Comparison of ENCODE assay signal across 9 mouse cellular contexts in the genomic region with DNA sequence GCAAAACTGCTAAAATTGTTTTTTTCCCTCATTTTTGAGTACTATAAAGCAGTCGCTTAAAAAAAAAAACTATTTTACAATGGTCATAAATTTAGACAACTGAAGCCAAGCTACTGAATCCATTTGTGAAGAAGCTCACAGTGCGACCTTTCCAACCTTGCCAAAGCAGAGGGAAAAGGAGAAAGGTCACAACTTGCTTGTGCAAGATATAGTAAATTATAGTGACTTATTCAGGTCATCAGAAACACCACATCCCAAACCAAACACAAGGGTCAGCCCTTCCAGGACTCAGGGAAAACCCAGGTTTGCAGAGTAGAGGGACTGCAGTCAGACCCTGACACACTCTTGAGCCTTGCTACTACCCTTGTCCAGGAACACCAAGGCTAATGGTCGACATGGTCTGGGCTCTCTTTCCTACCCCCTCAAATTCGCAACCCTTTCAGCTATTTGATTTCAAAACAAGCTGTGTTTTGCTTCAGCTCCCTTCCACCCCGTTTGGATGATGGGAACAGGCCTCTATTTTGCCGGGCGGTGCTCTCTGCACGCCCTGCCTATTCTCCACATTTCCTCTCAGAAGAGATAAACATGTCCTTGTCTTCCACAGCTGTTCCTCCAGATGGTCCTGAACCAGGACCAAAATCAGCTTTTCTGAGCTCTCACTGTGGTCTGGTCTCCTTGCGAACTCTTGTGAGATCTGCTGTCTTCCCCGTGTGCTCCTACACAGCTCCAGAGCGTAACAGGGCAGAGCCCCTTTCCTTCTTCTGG.
DNase-seq lines count a peak whose midpoint lies in the region; ATAC-seq and TF ChIP-seq lines count a peak whose summit lies in the region.
"Had no signal": no experiment of that assay in that cellular context is flagged by ENCODE, and none has a peak within 500 bp of the region (broad histone marks: within the 10 kb centered on the region; RNA-seq: fewer than 3 reads in every experiment).

No protein-coding gene starts in this region.

- TF ChIP-seq CTCF in hindbrain, postnatal 0 days (IDR thresholded peaks at IDR 0.05; ENCODE audit: low read depth) = no peak
- no peak for TF ChIP-seq CTCF in layer of hippocampus, adult 2 months (conservative IDR thresholded peaks at IDR 0.05)

- DNase-seq in hindbrain, postnatal 0 days (ENCODE audit: low spot score) = peak; percentile 49
- DNase-seq in heart, postnatal 10 days = peak; percentile 68 to 73
- DNase-seq in layer of hippocampus, adult 2 months (ENCODE audit: low spot score in 2 of 2) = peak; percentile 55 to 58
- peak; percentile 37 for DNase-seq in neural tube, embryonic 11.5 days (ENCODE audit: low spot score)
- DNase-seq in midbrain, embryonic 10.5 days (ENCODE audit: low spot score) = no peak

- H3K27ac ChIP-seq in hindbrain, postnatal 0 days = 0 out of 2 replicates have a peak overlapping the region, but pooled peaks have one; percentile 5
- no peak overlapping the region for H3K27ac ChIP-seq in hindbrain, embryonic 12.5 days
- H3K27ac ChIP-seq in layer of hippocampus, adult 2 months = peak overlapping the region; percentile 46; the same call in 1 of the 2 replicates
- H3K27ac ChIP-seq in neural tube, embryonic 11.5 days (ENCODE audit: low read depth, low read length) = no peak overlapping the region
- no peak overlapping the region for H3K27ac ChIP-seq in midbrain, embryonic 13.5 days
- no peak overlapping the region for H3K27ac ChIP-seq in midbrain, embryonic 10.5 days (replicated peaks)
- no peak overlapping the region for H3K27ac ChIP-seq in forebrain, embryonic 12.5 days
- H3K27ac ChIP-seq: embryonic facial prominence, embryonic 12.5 days had no signal

- intact Hi-C loops in heart, postnatal 10 days (cut with DNase I) = no loop called here

- no peak overlapping the region for H3K9ac ChIP-seq in hindbrain, postnatal 0 days (replicated peaks; ENCODE audit: low read length)
- no peak overlapping the region for H3K9ac ChIP-seq in hindbrain, embryonic 12.5 days
- no peak overlapping the region for H3K9ac ChIP-seq in neural tube, embryonic 11.5 days (ENCODE audit: low read length)
- no peak overlapping the region for H3K9ac ChIP-seq in midbrain, embryonic 13.5 days (replicated peaks)
- no peak overlapping the region for H3K9ac ChIP-seq in forebrain, embryonic 12.5 days
- H3K9ac ChIP-seq: embryonic facial prominence, embryonic 12.5 days had no signal

- no peaks in the 10 kb centered on the region for H3K27me3 ChIP-seq in hindbrain, postnatal 0 days (ENCODE audit: insufficient read depth, low read length)
- no peaks in the 10 kb centered on the region for H3K27me3 ChIP-seq in hindbrain, embryonic 12.5 days
- no peaks in the 10 kb centered on the region for H3K27me3 ChIP-seq in neural tube, embryonic 11.5 days (ENCODE audit: control insufficient read depth, insufficient read depth, low read length)
- no peaks in the 10 kb centered on the region for H3K27me3 ChIP-seq in midbrain, embryonic 13.5 days
- H3K27me3 ChIP-seq in midbrain, embryonic 10.5 days (ENCODE audit: low read depth, poor library complexity, severe bottlenecking) = no peaks in the 10 kb centered on the region
- H3K27me3 ChIP-seq in forebrain, embryonic 12.5 days = no peaks in the 10 kb centered on the region
- H3K27me3 ChIP-seq: embryonic facial prominence, embryonic 12.5 days had no signal

- no peak overlapping the region for H3K4me2 ChIP-seq in hindbrain, postnatal 0 days (ENCODE audit: low read depth, low read length)
- no peak overlapping the region for H3K4me2 ChIP-seq in hindbrain, embryonic 12.5 days (replicated peaks)
- H3K4me2 ChIP-seq in neural tube, embryonic 11.5 days (ENCODE audit: low read depth) = no peak overlapping the region
- no peak overlapping the region for H3K4me2 ChIP-seq in midbrain, embryonic 13.5 days (replicated peaks)
- no peak overlapping the region for H3K4me2 ChIP-seq in forebrain, embryonic 12.5 days
- H3K4me2 ChIP-seq: embryonic facial prominence, embryonic 12.5 days had no signal

- WGBS in hindbrain, postnatal 0 days = 66% methylated on average over 11 of the region's 11 CpGs
- 74% methylated on average over 11 of the region's 11 CpGs for WGBS in hindbrain, embryonic 12.5 days
- 59% methylated on average over 11 of the region's 11 CpGs for WGBS in neural tube, embryonic 11.5 days
- WGBS in midbrain, embryonic 13.5 days = 87% methylated on average over 11 of the region's 11 CpGs
- WGBS in midbrain, embryonic 10.5 days = 82% methylated on average over 11 of the region's 11 CpGs
- WGBS in forebrain, embryonic 12.5 days = 84% methylated on average over 11 of the region's 11 CpGs

- no peaks in the 10 kb centered on the region for H3K9me3 ChIP-seq in hindbrain, postnatal 0 days (ENCODE audit: low read length)
- no peaks in the 10 kb centered on the region for H3K9me3 ChIP-seq in hindbrain, embryonic 12.5 days (replicated peaks)
- no peaks in the 10 kb centered on the region for H3K9me3 ChIP-seq in neural tube, embryonic 11.5 days (ENCODE audit: control insufficient read depth, low read length)
- no peaks in the 10 kb centered on the region for H3K9me3 ChIP-seq in midbrain, embryonic 13.5 days
- no peaks in the 10 kb centered on the region for H3K9me3 ChIP-seq in midbrain, embryonic 10.5 days (replicated peaks)
- H3K9me3 ChIP-seq in forebrain, embryonic 12.5 days = no peaks in the 10 kb centered on the region
- H3K9me3 ChIP-seq: embryonic facial prominence, embryonic 12.5 days had no signal

- peak; percentile 45; the same call in 1 of the 2 replicates for ATAC-seq in hindbrain, postnatal 0 days
- no peak for ATAC-seq in hindbrain, embryonic 12.5 days (ENCODE audit: low FRiP score)
- no peak for ATAC-seq in neural tube, embryonic 11.5 days (ENCODE audit: insufficient read depth, low FRiP score, low TSS enrichment)
- ATAC-seq in midbrain, embryonic 13.5 days = no peak
- ATAC-seq in forebrain, embryonic 12.5 days (ENCODE audit: low FRiP score) = no peak

- H3K4me1 ChIP-seq in hindbrain, postnatal 0 days (ENCODE audit: insufficient read depth, low read length) = 0 out of 2 replicates have a peak, but pooled peaks cover 5% of the 10 kb centered on the region
- H3K4me1 ChIP-seq in hindbrain, embryonic 12.5 days = peaks cover 3% of the 10 kb centered on the region
- 0 out of 2 replicates have a peak, but pooled peaks cover 2% of the 10 kb centered on the region for H3K4me1 ChIP-seq in neural tube, embryonic 11.5 days (ENCODE audit: control insufficient read depth, insufficient read depth, low read length)
- peaks cover 7% of the 10 kb centered on the region; the same call in 1 of the 2 replicates for H3K4me1 ChIP-seq in midbrain, embryonic 13.5 days (replicated peaks)
- H3K4me1 ChIP-seq in midbrain, embryonic 10.5 days = peaks cover 17% of the 10 kb centered on the region
- peaks cover 14% of the 10 kb centered on the region for H3K4me1 ChIP-seq in forebrain, embryonic 12.5 days
- H3K4me1 ChIP-seq: embryonic facial prominence, embryonic 12.5 days had no signal

- no peak overlapping the region for H3K4me3 ChIP-seq in hindbrain, postnatal 0 days (ENCODE audit: low read length)
- H3K4me3 ChIP-seq in hindbrain, embryonic 12.5 days = no peak overlapping the region
- no peak overlapping the region for H3K4me3 ChIP-seq in layer of hippocampus, adult 2 months
- H3K4me3 ChIP-seq in neural tube, embryonic 11.5 days (ENCODE audit: low read depth, low read length) = no peak overlapping the region
- H3K4me3 ChIP-seq in midbrain, embryonic 13.5 days (replicated peaks) = no peak overlapping the region
- H3K4me3 ChIP-seq in midbrain, embryonic 10.5 days = no peak overlapping the region
- no peak overlapping the region for H3K4me3 ChIP-seq in forebrain, embryonic 12.5 days (replicated peaks)
- H3K4me3 ChIP-seq: embryonic facial prominence, embryonic 12.5 days had no signal

- H3K36me3 ChIP-seq in hindbrain, postnatal 0 days (ENCODE audit: insufficient read depth, low read length) = no peaks in the 10 kb centered on the region
- H3K36me3 ChIP-seq in hindbrain, embryonic 12.5 days = no peaks in the 10 kb centered on the region
- no peaks in the 10 kb centered on the region for H3K36me3 ChIP-seq in neural tube, embryonic 11.5 days (ENCODE audit: control insufficient read depth, insufficient read depth, low read length)
- H3K36me3 ChIP-seq in midbrain, embryonic 13.5 days = no peaks in the 10 kb centered on the region
- no peaks in the 10 kb centered on the region for H3K36me3 ChIP-seq in midbrain, embryonic 10.5 days
- no peaks in the 10 kb centered on the region for H3K36me3 ChIP-seq in forebrain, embryonic 12.5 days (replicated peaks)
- H3K36me3 ChIP-seq: embryonic facial prominence, embryonic 12.5 days had no signal

Comparison
In these comparisons a context has a peak if more than half of its experiments do, and no peak if none do; other contexts are left out.
1. H3K27ac ChIP-seq: peak in hindbrain, postnatal 0 days (single experiment) and layer of hippocampus, adult 2 months (single experiment); none in hindbrain, embryonic 12.5 days (single experiment), neural tube, embryonic 11.5 days (single experiment), midbrain, embryonic 13.5 days (single experiment), midbrain, embryonic 10.5 days (single experiment) and forebrain, embryonic 12.5 days (single experiment).